Mouse (Mus musculus): Measurements from ENCODE around the gene Rapgef4. TPM values are rescaled to one million over a fixed set of nuclear protein-coding genes. Genes with fewer than 3 reads are reported as not detected.

The Rapgef4 gene
- total RNA-seq, 2 experiments from 2014 or later: 460 to 461 TPM

DNA sequence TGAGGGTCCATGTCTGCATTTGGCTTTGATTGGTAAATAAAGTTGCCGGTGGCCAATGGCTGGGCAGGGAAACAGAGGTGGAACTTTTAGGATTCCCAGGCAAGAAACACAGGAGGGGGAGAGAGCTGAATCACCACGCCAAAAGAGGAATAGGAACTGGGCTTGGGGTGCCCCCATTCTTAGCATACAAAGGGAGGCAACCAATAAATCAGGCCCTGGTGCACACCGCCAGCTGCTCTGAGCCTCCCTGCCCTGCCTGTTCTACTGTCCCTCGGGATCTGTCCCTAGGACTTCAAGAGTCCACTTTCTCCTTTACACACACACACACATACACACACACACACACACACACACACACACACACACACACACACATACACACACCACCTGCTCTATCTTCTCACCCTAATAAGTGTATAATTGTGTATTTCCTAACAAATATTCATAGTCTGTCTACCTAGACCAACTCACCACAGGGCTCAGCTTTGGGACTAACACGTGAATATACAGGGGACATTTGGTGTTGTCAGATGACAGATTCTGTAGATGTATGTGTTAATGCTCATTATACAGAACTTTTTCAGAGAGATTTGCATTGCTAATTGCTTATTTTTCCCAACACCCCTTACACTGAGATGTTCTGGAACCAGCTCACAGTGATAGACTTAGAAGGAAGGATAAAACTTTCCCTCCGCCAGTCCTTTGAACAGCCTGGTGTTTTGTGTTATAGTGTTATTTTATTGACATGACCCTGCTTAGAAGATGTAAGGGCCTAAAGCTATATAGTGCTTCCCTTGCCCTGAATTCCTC, 196.4 kb downstream of the Rapgef4 start:
- no peak for DNase-seq (ENCODE audit: low spot score in 2 of 2)

- no peak for DNase-seq (ENCODE audit: low spot score in 2 of 2)
Observed at GRCm38 (mm10) chr2:72178025-72178424, 197.0 kb downstream of the Rapgef4 start.

DNA sequence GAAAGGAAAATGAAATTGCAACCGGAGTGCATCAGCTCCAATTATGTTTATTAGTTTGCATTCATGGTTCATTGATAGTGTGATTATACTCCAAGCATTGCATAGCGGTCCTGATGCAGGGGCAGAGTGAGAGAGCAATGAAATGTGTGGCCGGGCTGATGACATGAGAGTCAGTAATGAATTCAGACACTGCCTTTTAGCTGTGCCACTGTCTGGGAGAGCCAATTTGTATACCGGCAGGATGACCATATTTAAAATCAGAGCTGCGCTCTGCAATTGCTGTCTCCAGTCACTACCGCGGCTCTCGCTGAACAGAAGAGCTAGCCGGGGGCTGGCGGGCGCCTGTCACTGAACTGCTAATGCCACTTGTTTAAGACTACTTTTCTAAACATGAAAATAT, 197.5 kb downstream of the Rapgef4 start:
- no peak for DNase-seq (ENCODE audit: low spot score in 2 of 2)

DNA sequence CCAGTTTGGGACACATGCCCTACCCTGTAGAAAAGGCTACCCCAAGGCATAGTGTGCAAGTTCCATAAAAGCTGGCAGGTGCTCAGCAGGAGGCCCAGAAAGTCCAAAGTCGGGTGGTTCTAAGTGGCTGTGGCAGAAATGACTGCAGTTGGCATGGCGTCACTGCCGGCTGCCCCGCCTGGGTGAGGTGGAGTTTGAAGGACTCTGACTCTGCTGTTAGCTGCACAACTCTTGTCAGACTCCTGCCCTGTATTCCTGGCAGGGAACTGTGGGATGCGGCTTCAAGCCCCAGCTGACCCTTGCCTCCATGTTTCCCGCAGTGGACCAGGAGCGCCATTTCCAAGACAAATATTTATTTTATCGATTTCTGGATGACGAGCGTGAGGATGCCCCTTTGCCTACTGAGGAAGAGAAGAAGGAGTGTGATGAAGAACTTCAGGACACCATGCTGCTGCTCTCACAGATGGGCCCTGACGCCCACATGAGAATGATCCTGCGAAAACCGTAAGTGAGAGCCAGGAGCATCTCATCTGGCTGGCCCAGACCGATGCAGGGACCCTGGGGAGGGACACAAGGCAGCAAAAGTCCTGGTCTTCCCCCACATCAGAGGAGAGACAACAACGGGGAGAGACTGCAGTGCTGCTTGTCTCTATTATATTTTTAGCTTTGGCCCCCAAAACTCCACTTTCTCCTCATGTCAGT, 198.7 kb downstream of the Rapgef4 start:
- no peak for DNase-seq (ENCODE audit: low spot score in 2 of 2)

GRCm38 (mm10) chr2:72181443-72181842, 200.4 kb downstream of the Rapgef4 start:
- DNase-seq (ENCODE audit: low spot score in 2 of 2): no peak

DNA sequence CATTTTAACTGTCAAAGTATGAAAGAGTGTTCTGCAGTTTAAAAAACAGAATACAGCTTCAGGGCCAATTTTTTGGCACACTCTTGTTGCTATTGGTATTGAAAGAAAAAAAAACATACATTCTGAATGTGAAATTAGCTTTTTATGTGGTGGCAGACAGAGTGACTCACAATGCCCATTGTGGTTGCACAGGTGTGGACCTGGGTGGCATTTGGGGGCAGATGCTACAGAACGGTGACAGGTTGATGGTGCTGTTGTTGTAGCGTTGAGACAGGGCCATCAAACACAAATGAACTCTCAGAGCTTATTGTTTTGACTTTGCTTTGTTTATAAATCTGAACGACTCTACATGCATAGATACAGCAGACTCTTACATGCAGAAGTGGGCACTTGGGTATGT, 202.7 kb downstream of the Rapgef4 start:
- no peak for DNase-seq (ENCODE audit: low spot score in 2 of 2)

DNA sequence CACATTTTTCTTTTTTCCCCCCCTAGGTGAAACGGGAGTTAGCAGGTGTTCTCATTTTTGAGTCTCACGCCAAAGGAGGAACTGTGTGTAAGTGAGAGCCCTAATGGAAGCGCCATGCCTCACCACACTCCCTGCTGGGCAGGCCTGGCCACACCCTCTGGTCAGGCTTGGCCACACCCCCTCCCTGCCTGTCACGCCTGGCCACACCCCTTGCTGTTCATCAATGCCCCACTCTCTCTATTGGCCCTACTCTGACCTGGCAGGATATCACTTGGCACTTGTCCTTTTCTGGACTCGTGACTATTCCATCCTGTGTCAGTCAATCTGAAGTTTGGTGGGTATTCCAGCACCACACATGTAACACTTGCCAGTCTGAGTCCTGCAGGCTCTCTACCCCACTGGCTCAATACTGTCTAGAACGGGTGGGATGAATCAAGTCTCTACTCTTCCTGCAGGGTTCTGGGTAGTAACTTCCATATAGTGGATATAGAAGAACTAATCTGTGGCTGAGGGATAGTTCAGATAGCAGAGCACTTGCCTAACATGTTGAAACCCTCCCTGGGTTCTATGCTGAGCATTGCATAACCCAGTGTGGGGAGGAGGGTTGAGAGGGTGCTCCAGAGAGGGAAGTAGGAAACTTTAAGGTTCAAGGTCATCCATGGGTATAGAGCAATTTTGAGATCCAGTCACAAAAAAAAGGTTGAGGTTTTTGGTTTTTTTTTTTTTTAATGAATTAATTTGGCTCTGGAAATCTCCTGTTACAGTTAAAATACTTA, 215.3 kb downstream of the Rapgef4 start:
- no peak for DNase-seq (ENCODE audit: low spot score in 2 of 2)

DNA sequence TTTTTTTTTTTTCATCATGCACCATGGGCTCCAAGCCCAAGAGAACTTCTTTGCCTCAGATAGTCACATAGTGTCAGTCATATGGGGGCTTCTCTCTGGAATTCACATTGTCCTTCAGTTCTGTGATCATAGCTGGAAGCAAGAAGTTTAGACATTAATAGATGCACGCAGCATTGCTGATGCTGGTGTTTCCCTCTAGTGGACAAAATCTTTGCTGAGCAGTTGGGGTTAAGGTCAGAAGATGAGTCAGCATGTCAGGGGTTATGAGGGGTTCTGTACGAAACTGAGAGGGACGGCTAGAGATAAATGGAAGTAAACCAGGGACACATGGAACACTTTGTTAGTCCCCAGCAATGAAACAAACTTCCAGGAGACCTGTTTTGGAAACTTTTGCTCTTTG, 216.0 kb downstream of the Rapgef4 start:
- DNase-seq (ENCODE audit: low spot score in 2 of 2): no peak

DNA sequence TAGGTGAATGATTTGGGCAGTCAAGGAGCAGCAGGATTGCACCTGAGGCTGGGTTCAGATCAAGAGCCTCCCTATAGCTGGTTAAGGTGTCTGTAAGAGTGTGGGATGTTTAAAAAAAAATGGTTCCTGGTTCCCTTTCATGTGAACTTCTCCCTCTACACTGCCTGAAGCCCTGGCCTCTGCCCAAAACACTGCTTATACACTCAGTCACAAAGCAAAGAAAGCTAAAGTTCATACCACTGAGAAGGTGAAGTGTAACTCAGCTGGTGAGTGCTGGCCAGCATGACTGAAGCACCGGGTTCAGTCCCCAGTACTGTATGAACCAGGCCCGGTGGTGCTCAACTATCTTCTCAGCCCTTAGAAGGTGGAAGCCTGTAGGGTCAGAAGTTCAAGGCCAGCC, 218.4 kb downstream of the Rapgef4 start:
- no peak for DNase-seq (ENCODE audit: low spot score in 2 of 2)

- DNase-seq (ENCODE audit: low spot score in 2 of 2): no peak
Observed at GRCm38 (mm10) chr2:72201506-72201905, 220.5 kb downstream of the Rapgef4 start.

DNA sequence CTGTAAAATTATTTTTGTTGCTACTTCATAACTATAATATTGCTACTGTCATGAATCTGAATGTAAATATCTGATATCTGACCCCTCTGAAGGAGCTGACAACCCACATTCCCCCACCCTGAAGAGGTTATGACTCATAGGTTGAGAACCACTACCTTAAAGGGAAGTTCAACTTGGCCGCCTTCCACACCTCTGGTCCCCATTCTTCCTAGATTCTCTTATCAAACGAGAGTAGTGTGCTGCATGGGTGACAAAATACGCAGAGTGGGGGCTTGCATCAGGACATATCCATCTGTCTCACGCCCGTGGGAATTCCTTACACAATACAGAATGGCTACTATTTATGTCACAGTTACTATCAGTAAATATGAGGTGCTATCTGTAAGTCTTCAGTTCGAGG, 221.2 kb downstream of the Rapgef4 start:
- no peak for DNase-seq (ENCODE audit: low spot score in 2 of 2)

DNA sequence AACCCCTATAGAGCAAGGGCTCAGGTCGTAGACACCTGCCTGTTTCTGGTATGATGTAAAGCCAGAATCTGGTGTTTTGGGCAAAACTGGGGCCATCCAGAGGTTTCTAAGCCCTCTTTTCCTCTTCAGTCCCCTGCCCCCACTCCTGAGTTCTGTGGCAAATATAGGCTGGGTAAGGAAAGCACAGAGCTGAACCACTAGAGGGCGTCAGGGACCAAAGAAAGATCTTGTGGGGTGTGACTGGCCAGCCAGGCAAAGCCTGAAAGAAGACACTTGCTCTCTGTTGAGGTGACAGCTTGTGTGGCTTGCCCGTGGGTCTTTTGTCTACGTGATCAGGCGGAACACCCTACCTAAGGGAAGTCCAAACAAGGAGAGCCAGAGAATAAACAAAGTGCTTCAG, 222.6 kb downstream of the Rapgef4 start:
- peak; percentile 73 to 77 for DNase-seq (ENCODE audit: low spot score in 2 of 2)

DNA sequence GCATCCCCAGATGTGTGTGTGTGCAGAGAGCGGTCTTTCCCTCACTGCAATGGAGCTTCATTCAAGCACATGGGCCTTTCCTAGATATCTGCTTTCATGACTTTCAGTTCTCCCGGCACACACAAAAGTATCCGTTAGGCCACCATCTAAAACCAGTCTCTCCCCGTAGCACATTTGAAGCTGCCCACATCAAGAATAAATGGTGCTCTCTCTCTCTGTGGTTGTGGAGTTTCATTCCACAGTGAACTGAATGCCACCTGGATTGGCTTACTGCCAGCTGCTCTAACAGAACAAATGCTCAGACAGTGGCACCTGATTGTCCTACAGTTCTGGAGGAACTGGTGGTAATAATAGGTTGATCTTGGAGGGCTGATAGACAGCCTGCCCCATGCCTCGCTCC, 224.8 kb downstream of the Rapgef4 start:
- no peak for DNase-seq (ENCODE audit: low spot score in 2 of 2)

GRCm38 (mm10) chr2:72206530-72207248, 225.6 kb downstream of the Rapgef4 start:
- peak; percentile 48 to 61 for DNase-seq (ENCODE audit: low spot score in 2 of 2)

DNA sequence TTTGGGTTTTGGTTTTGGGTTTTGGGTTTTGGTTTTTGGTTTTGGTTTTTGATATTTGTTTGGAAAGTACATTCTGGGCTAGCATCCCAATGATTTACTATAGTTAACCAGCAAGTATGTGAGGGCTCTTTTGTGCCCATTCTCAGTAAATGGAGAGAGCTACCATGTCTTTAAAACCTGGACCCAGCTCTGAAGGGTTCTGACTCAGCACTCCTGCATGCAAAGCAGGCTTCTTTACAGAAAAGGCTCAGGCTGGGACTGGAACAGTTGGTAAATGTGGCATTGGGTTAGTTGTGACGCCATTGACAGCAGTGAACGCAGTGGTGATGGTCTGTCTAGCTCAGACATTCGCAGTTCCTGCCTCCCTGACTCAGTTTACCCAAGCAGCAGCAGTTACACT, 236.3 kb downstream of the Rapgef4 start:
- no peak for DNase-seq (ENCODE audit: low spot score in 2 of 2)

GRCm38 (mm10) chr2:72219921-72220320, 238.9 kb downstream of the Rapgef4 start:
- DNase-seq (ENCODE audit: low spot score in 2 of 2): peak in 1 of 2 experiments; percentile 60

GRCm38 (mm10) chr2:72221283-72221682, 240.2 kb downstream of the Rapgef4 start:
- DNase-seq (ENCODE audit: low spot score in 2 of 2): no peak

DNA sequence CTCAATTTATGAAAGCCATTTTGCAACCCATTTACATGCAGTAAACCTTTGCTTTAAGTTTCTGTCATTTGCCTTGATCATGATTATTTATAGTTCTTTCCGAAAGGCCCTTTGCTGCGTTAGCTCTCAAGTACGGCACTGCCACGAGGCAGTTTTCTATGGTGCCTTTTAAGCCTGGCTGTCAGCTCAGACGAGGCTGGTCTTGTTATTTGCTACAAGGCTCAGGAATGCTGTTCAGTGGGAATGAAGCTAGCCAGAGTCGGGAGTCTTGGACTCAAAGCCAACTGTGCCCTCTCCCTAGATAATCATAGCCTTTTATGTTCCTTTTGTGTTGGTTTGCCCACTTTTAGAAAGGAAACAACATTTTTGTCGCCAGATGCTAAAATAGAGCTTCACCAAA, 240.7 kb downstream of the Rapgef4 start:
- no peak for DNase-seq (ENCODE audit: low spot score in 2 of 2)

- DNase-seq (ENCODE audit: low spot score in 2 of 2): no peak
Observed at GRCm38 (mm10) chr2:72222276-72222675, 241.2 kb downstream of the Rapgef4 start.

DNA sequence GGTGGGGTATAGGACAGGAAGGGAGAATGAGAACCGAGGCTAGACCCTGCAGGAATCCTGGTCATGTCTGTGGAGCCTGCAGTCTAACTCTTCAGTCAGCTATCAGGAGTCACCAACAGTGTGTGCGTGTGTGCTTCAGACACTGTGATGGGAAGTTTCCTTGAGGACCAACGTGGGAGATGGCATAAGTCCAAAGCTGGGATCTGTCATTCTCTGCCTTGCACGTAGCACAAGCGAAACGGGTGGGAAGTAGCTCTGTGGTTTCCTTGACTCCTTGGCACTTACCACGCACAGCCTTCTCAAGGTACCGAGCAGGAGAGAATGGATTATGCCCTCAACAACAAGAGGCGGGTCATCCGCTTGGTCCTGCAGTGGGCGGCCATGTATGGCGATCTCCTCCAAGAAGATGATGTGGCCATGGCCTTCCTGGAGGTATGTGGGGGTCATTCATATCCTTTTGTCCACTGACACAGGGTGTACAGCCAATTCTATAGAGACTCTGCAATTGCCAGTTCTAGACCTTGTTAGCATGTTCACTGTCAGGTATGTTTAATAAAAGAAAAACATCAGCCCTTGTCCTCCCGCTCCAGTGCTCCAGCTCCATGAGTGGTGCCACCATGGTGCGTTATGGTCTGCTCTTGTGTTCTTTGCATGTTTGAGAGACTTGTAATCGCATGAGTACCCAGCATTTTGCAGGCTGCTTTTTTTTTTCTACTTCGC, 241.9 kb downstream of the Rapgef4 start:
- DNase-seq (ENCODE audit: low spot score in 2 of 2): no peak

DNA sequence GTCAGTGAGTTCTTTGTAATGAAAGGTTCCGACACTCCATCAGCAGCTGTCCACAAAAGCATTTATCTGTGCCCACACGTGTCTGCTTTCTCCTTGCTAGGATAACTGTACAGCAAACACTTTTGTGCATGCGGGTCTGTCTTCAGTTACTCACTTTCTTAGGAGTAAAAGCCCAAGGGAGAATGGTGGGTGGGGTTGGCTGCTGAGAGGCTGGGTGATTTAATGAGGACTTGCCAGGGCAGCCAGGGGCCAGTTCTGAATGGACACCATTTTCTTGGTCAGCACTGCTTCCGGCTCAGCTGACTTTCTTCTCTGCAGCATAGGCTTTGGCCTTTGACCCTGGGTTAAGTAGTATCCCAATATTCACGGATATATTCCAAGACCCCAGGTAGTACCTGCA, 242.4 kb downstream of the Rapgef4 start:
- DNase-seq (ENCODE audit: low spot score in 2 of 2): no peak

Measured in left cerebral cortex, adult 18-20 months (tissue).